Mouse (Mus musculus): ENCODE data around the gene Srcap. TPM values are rescaled to one million over a fixed set of nuclear protein-coding genes. Genes with fewer than 3 reads are reported as not detected.

Gene Srcap
- polyA plus RNA-seq, 1 experiment from 2014 or later = 24.1 TPM

DNA sequence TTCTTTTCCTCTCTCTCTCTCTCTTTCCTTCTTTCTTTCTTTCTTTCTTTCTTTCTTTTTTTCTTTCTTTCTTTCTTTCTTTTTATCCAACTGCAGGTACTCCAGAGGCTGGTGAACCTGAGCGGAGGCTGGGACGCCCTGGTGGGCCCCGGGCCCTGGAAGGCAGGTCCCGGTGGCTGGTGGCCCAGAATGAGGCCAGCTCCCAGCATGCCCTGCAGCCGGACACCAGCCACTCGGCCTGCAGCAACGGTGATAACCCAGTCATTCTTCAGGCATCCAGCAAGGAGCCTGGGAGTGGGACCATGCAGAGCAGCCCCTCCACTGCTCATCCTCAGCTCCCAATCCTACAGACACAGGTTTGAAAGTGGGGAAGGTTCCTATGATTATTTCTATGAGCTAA, 4.1 kb downstream of the Srcap start:
- no peak overlapping the region for H3K9ac ChIP-seq (ENCODE audit: low read depth, low read length)
- no peak for ATAC-seq (replicated peaks; ENCODE audit: low FRiP score, low read depth)
- no peak overlapping the region for H3K4me2 ChIP-seq (ENCODE audit: low read length)
- peaks cover 29% of the 10 kb centered on the region; the same call in 1 of the 2 replicates for H3K36me3 ChIP-seq (ENCODE audit: insufficient read depth, low read length)
- no peaks in the 10 kb centered on the region for H3K9me3 ChIP-seq (replicated peaks; ENCODE audit: low read length)
- no peak for DNase-seq (ENCODE audit: low spot score)
- no peaks in the 10 kb centered on the region for H3K27me3 ChIP-seq (ENCODE audit: insufficient read depth, low read length)
- TF ChIP-seq CTCF (IDR thresholded peaks at IDR 0.05; ENCODE audit: low read depth) = no peak
- H3K4me3 ChIP-seq (replicated peaks; ENCODE audit: low read depth, low read length) = no peak overlapping the region
- no peak overlapping the region for H3K27ac ChIP-seq
- H3K4me1 ChIP-seq (replicated peaks; ENCODE audit: insufficient read depth, low read length) = 0 out of 2 replicates have a peak, but pooled peaks cover 5% of the 10 kb centered on the region
- WGBS = 93% methylated on average over 7 of the region's 7 CpGs

DNA sequence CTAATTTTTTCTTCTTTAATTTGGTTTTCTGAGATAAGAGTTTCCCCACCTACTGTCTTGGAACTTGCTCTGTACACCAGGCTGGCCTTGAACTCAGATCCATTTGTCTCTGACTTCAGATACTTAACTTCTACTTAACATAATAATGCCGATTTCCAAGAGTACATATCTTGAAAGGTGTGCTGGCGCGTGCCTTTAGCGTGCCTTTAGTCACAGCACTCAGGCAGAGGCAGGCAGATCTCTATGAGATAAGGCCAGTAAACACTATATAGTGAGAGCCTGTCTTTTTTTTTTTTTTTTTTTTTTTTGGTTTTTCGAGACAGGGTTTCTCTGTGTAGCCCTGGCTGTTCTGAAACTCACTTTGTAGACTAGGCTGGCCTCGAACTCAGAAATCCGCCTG, 4.6 kb downstream of the Srcap start:
- no peak overlapping the region for H3K4me2 ChIP-seq (ENCODE audit: low read length)
- no peaks in the 10 kb centered on the region for H3K9me3 ChIP-seq (replicated peaks; ENCODE audit: low read length)
- no peaks in the 10 kb centered on the region for H3K27me3 ChIP-seq (ENCODE audit: insufficient read depth, low read length)
- DNase-seq (ENCODE audit: low spot score) (no peak), ATAC-seq (replicated peaks; ENCODE audit: low FRiP score, low read depth) (no peak)
- 0 out of 2 replicates have a peak, but pooled peaks cover 5% of the 10 kb centered on the region for H3K4me1 ChIP-seq (replicated peaks; ENCODE audit: insufficient read depth, low read length)
- no peak for TF ChIP-seq CTCF (IDR thresholded peaks at IDR 0.05; ENCODE audit: low read depth)
- no peak overlapping the region for H3K27ac ChIP-seq
- WGBS = 96% methylated on average over 6 of the region's 7 CpGs
- H3K9ac ChIP-seq (ENCODE audit: low read depth, low read length) = no peak overlapping the region
- H3K36me3 ChIP-seq (ENCODE audit: insufficient read depth, low read length) = peaks cover 30% of the 10 kb centered on the region
- no peak overlapping the region for H3K4me3 ChIP-seq (replicated peaks; ENCODE audit: low read depth, low read length)

DNA sequence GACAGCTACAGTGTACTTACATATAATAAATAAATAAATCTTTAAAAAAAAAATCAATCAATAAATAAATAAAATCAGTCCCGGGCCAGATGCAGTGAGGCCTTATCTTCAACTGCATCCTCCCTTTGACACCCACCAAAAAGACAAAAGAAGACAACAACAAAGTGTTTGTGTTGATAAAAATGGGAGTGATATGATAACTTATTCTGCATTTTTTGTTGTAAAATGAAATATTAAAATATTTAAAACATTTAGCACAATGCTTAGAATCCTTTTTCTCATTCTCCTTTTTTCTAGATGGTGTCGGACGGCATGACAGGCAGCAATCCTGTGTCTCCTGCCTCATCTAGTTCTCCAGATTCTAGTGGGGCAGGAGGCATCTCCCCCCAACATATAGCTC, 7.5 kb downstream of the Srcap start, which contains the start of gene Gm42715:
TSS of gene Gm42715 (plus strand) at position 301 of the 400 bp plus-strand sequence.
- over 99% methylated on average over 3 of the region's 3 CpGs for WGBS

DNA sequence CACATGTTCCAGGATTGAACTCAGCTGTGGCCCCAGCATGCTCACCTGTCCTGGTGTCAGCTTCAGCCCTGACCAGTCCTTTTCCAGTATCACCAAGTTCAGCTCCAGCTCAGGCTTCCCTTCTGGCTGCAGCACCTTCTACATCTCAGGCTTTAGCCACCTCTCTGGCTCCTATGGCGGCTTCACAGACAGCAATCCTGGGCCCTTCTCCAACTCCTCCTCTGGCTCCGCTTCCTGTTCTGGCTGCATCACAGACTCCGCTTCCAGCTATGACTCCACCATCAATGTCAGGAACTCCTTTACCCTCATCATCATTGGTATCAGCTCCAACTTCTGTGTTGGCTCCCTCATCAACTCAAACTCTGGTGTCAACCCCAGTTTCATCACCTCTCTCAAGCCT, 29.9 kb downstream of the Srcap start:
- no peak overlapping the region for H3K9ac ChIP-seq (ENCODE audit: low read depth, low read length)
- WGBS = 90% methylated on average over 3 of the region's 3 CpGs
- H3K9me3 ChIP-seq (replicated peaks; ENCODE audit: low read length) = no peaks in the 10 kb centered on the region
- ATAC-seq (replicated peaks; ENCODE audit: low FRiP score, low read depth) (no peak), DNase-seq (ENCODE audit: low spot score) (no peak)
- H3K27me3 ChIP-seq (ENCODE audit: insufficient read depth, low read length) = no peaks in the 10 kb centered on the region
- no peak for TF ChIP-seq CTCF (IDR thresholded peaks at IDR 0.05; ENCODE audit: low read depth)
- no peaks in the 10 kb centered on the region for H3K4me1 ChIP-seq (replicated peaks; ENCODE audit: insufficient read depth, low read length)
- H3K36me3 ChIP-seq (ENCODE audit: insufficient read depth, low read length) = peaks cover 68% of the 10 kb centered on the region
- H3K4me2 ChIP-seq (ENCODE audit: low read length) = no peak overlapping the region
- H3K4me3 ChIP-seq (replicated peaks; ENCODE audit: low read depth, low read length) = no peak overlapping the region
- H3K27ac ChIP-seq = no peak overlapping the region

More for the DNA sequence above, 7.5 kb downstream of the Srcap start, which contains the start of gene Gm42715:
- H3K9me3 ChIP-seq (replicated peaks; ENCODE audit: low read length) = no peaks in the 10 kb centered on the region
- ATAC-seq (replicated peaks; ENCODE audit: low FRiP score, low read depth) = no peak
- TF ChIP-seq CTCF (IDR thresholded peaks at IDR 0.05; ENCODE audit: low read depth) = no peak
- H3K4me3 ChIP-seq (replicated peaks; ENCODE audit: low read depth, low read length) = no peak within 1 kb of the TSS
- no peak within 1 kb of the TSS for H3K9ac ChIP-seq (ENCODE audit: low read depth, low read length)
- H3K27me3 ChIP-seq (ENCODE audit: insufficient read depth, low read length) = no peaks in the 10 kb centered on the region
- no peak for DNase-seq (ENCODE audit: low spot score)
- no peak within 1 kb of the TSS for H3K4me2 ChIP-seq (ENCODE audit: low read length)
- H3K27ac ChIP-seq = no peak within 1 kb of the TSS
- H3K36me3 ChIP-seq (ENCODE audit: insufficient read depth, low read length) = peaks cover 57% of the 10 kb centered on the region
- H3K4me1 ChIP-seq (replicated peaks; ENCODE audit: insufficient read depth, low read length) = no peaks in the 10 kb centered on the region

DNA sequence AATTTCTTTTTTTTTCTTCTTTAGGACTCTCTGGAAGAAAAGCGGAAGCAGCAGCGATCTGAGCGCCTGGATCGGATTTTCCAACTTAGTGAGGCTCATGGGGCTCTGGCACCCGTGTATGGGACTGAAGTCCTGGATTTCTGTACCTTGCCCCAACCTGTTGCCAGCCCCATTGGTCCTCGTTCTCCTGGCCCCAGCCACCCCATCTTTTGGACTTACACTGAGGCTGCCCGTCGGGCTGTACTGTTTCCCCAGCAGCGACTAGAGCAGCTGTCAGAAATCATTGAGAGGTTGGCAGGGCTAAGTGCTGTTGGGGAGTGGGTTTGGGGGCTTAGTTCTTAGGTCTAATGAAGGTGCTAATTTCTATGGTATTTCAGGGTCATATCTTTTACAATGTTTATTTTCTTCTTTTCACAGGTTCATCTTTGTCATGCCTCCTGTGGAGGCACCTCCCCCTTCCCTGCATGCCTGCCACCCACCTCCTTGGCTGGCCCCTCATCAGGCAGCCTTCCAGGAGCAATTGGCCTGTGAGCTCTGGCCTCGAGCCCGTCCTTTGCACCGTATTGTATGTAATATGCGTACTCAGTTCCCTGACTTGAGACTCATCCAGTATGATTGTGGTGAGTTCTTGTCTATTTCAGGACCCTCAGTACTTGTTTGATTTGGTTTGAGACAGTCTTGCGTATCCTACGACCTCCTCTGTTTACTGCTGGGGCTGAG, 37.5 kb downstream of the Srcap start:
- Histone ChIP-seq H3K36me3 (ENCODE audit: insufficient read depth, low read length) (peaks cover 48% of the 10 kb centered on the region), H3K4me1 (replicated peaks; ENCODE audit: insufficient read depth, low read length) (no peaks in the 10 kb centered on the region), H3K9ac (ENCODE audit: low read depth, low read length) (no peak overlapping the region), H3K4me3 (replicated peaks; ENCODE audit: low read depth, low read length) (no peak overlapping the region), H3K27ac (no peak overlapping the region), H3K27me3 (ENCODE audit: insufficient read depth, low read length) (no peaks in the 10 kb centered on the region), H3K9me3 (replicated peaks; ENCODE audit: low read length) (no peaks in the 10 kb centered on the region), H3K4me2 (ENCODE audit: low read length) (no peak overlapping the region)
- TF ChIP-seq CTCF (IDR thresholded peaks at IDR 0.05; ENCODE audit: low read depth) = no peak
- DNase-seq (ENCODE audit: low spot score) = no peak
- 90% methylated on average over 15 of the region's 15 CpGs for WGBS
- ATAC-seq (replicated peaks; ENCODE audit: low FRiP score, low read depth) = no peak

DNA sequence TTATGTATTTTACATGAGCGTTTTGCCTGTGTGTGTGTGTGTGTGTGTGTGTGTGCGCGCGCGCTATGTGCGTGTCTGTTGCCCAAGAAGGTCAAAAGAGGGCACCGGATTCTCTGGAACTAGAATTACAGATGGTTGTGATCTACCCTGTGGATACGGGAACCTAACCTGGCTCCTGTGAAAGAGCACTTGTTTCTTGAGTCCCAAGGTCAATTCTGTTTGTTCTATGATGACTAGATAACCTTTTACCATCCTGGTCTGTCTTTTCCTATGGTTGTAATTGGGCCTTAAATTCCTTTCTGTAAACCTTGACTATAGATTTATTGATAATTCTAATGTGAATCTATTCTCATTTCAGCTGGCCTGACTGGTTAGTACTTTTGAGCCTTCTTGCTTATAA, 39.8 kb downstream of the Srcap start:
- Histone ChIP-seq H3K9me3 (replicated peaks; ENCODE audit: low read length) (no peaks in the 10 kb centered on the region), H3K27me3 (ENCODE audit: insufficient read depth, low read length) (no peaks in the 10 kb centered on the region), H3K36me3 (ENCODE audit: insufficient read depth, low read length) (peaks cover 63% of the 10 kb centered on the region), H3K4me2 (ENCODE audit: low read length) (no peak overlapping the region), H3K9ac (ENCODE audit: low read depth, low read length) (no peak overlapping the region), H3K4me3 (replicated peaks; ENCODE audit: low read depth, low read length) (no peak overlapping the region), H3K4me1 (replicated peaks; ENCODE audit: insufficient read depth, low read length) (no peaks in the 10 kb centered on the region), H3K27ac (no peak overlapping the region)
- DNase-seq (ENCODE audit: low spot score) (no peak), ATAC-seq (replicated peaks; ENCODE audit: low FRiP score, low read depth) (no peak)
- TF ChIP-seq CTCF (IDR thresholded peaks at IDR 0.05; ENCODE audit: low read depth) = no peak
- WGBS = 95% methylated on average over 8 of the region's 8 CpGs

Measured in kidney, postnatal 0 days (tissue).